Mouse (Mus musculus) kidney, embryonic 15.5 days (tissue): Measurements from ENCODE around the gene Vcl. TPM values are rescaled to one million over a fixed set of nuclear protein-coding genes. Genes with fewer than 3 reads are reported as not detected.

Experiments used
- ATAC-seq: fragments of 200-750 bp; cut with Nextera tagmentation; replicated peaks from 2 replicates; pipeline ENCODE4 v1.8.0; 2017; ENCODE audit warnings: moderate TSS enrichment; ENCODE audit not compliant: low FRiP score
- H3K27ac ChIP-seq: fragments of 300-500 bp; sonication (generic); 2 replicates; pipeline ENCODE4 v1.5.1; 2015; ENCODE audit warnings: mild to moderate bottlenecking, inconsistent platforms
- H3K27me3 ChIP-seq: fragments of 300-500 bp; sonication (generic); 2 replicates; pipeline ENCODE4 v1.6.1; 2015; ENCODE audit warnings: inconsistent platforms
- H3K36me3 ChIP-seq: fragments of 300-500 bp; sonication (generic); 2 replicates; pipeline ENCODE4 v1.6.1; 2015; ENCODE audit warnings: inconsistent platforms
- H3K4me1 ChIP-seq: fragments of 300-500 bp; sonication (generic); 2 replicates; pipeline ENCODE4 v1.6.1; 2015; ENCODE audit warnings: inconsistent platforms
- H3K4me2 ChIP-seq: fragments of 300-500 bp; sonication (generic); 2 replicates; pipeline ENCODE4 v1.6.1; 2015; ENCODE audit warnings: moderate library complexity, mild to moderate bottlenecking, inconsistent platforms
- H3K4me3 ChIP-seq: fragments of 300-500 bp; sonication (generic); replicated peaks from 2 replicates; pipeline ENCODE4 v1.5.1; 2015; ENCODE audit warnings: mild to moderate bottlenecking, inconsistent platforms
- H3K9ac ChIP-seq: fragments of 300-500 bp; sonication (generic); 2 replicates; pipeline ENCODE4 v1.6.1; 2015; ENCODE audit warnings: mild to moderate bottlenecking, inconsistent platforms
- H3K9me3 ChIP-seq: fragments of 300-500 bp; sonication (generic); replicated peaks from 2 replicates; pipeline ENCODE4 v1.6.1; 2016; ENCODE audit warnings: inconsistent platforms
- WGBS: fragments of 180-500 bp; shearing (Covaris S2); methylation state at CpG from one replicate; pipeline ENCODE4 v1.1.7; 2015; ENCODE audit warnings: mixed read lengths; 5-methylcytosine and 5-hydroxymethylcytosine counted together
- polyA plus RNA-seq: library from polyadenylated mRNA; unstranded; fragments of >200 nt; fragmentation: Nextera tagmentation; extraction: Ambion mirVana; gene quantifications from 2 replicates; pipeline ENCODE4 v1.2.1, GENCODE M21; 2015

The Vcl gene
- 46.4 and 51.3 TPM in 2 replicates for polyA plus RNA-seq

DNA sequence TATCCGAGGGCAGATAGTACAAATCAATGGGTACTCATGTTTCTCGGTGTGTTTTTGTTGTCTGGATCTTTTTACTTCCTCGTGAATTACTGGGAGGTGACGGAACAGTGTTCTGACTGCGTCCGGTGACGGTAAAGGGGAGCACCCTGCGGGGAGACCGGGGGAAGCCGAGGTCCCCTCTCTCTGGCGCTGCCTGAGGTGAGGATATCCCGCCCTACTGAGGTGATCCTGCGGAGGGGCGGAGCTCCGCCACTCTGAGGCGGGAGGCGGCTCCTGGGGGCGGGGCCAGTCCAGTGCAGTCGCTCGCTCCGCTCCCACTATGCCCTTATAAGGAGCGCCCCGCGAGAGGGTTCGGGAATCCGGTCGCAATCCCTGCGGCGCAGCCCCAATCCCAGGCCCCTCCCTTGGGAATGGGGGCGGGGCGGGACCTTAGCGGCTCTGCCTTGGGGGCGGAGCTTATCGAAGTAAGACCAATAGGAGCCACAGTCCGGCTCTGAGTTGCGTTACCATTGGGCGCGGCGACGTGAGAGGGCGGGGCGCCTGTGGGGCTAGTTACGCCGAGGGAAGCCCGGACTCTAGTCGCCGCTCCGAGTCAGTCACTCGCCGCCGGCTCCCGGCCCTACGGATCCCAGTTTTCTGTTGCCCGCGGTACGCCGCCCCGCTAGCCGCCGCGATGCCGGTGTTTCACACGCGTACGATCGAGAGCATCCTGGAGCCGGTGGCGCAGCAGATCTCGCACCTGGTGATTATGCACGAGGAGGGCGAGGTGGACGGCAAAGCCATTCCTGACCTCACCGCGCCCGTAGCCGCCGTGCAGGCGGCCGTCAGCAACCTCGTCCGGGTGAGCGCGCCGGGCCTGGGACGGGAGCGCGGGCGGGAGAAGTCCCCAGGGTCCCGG is at the start of gene Vcl:
Gene Vcl (plus strand): TSS at position 551 of the 898 bp plus-strand sequence.
- peak within 1 kb of the TSS; percentile 86 for H3K9ac ChIP-seq
- H3K27ac ChIP-seq: peak within 1 kb of the TSS; percentile 89
- peaks cover 27% of the 10 kb centered on the region for H3K4me1 ChIP-seq
- peak; percentile 99 for ATAC-seq
- no peaks in the 10 kb centered on the region for H3K27me3 ChIP-seq
- H3K9me3 ChIP-seq: no peaks in the 10 kb centered on the region
- H3K36me3 ChIP-seq: no peaks in the 10 kb centered on the region
- peak within 1 kb of the TSS; percentile 81 for H3K4me2 ChIP-seq
- under 1% methylated on average over 89 of the region's 89 CpGs for WGBS
- H3K4me3 ChIP-seq: peak within 1 kb of the TSS; percentile 89

DNA sequence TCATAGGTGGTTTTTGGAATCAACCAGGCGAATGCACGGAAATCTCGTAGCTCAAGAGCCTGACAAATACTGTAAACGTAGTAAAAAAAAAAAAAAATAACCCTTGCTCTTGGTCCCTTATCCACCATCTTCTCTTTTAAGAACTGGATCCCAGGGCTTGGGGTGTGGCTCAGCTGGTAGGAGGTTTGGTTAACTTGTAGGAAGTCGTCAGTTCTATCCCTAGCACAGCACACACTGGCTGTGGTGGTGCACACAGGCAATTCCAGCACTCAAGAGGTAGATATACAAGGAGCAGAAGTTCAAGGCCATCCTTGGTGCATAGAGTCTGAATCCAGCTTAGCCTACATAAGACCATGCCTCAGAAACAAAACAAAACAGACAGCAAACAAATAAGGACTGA is 44.5 kb upstream of the Vcl start:
- Histone ChIP-seq H3K9me3 (no peaks in the 10 kb centered on the region), H3K4me1 (peaks cover 23% of the 10 kb centered on the region), H3K36me3 (no peaks in the 10 kb centered on the region), H3K4me3 (no peak overlapping the region), H3K27ac (peak overlapping the region; percentile 71), H3K4me2 (peak overlapping the region; percentile 40), H3K9ac (no peak overlapping the region), H3K27me3 (no peaks in the 10 kb centered on the region)
- WGBS: 72% methylated on average over 5 of the region's 5 CpGs
- ATAC-seq: no peak

DNA sequence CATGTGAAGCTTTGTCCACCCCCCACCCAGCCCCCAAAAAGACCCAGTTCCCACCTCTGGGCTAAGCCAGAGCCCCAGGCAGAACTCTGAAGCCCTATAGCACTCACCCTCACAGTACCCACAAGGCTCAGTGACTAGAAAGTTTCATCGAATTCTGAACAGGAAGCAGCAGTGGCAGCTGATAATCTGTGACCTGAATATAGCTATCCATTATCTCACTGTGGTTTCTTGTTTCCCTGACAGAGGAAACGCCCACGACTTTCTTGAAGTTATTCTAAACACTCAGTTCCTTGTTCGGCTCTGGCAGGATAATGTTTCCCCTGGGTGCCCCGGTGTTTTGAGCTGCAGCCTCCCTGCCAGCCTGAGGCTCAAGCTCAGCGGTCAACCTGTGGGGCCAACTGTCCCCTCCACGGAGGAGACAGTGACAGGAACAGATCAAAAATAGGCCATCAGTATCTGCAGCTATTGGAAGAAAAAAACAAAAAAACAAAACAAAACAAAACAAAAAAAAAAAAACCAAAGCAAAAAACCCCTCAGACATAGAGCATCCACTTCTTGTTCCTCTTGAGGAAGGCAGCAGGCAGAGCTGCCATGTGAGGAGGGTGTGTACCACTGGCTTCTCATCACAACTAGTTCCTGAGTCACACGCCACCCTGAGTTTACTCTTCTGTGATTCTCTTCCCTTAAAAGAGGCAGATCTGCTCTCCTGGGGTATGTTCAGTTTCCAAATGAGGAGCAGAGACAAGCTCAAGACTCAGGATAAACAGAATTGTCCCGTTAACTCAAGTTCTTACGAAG is 43.9 kb upstream of the Vcl start:
- Histone ChIP-seq H3K27ac (peak overlapping the region; percentile 71), H3K9ac (no peak overlapping the region), H3K36me3 (no peaks in the 10 kb centered on the region), H3K4me2 (peak overlapping the region; percentile 40), H3K27me3 (no peaks in the 10 kb centered on the region), H3K9me3 (no peaks in the 10 kb centered on the region), H3K4me3 (no peak overlapping the region), H3K4me1 (peaks cover 23% of the 10 kb centered on the region)
- ATAC-seq: peak; percentile 65; the same call in 1 of the 2 replicates
- 21% methylated on average over 10 of the region's 10 CpGs for WGBS

DNA sequence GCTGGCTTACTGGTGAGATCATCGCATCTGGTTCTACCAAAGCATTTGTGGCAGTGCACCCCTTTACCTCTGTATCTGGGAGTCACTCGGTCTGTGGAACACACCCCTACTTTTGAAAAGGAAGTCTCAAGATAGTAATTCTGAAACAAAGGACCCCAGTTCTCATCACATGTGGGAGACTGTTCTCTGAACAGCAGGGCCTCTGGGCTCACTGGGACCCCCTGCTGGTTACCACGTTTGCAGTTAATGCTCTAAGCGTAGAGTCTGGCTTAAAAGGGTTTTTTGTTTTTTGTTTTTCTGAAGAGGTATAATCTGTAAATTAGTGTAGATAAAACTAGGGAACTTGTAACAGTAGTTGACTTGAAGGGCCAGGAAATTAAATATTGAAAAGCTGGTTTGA is 42.9 kb upstream of the Vcl start:
- Histone ChIP-seq H3K9ac (no peak overlapping the region), H3K4me2 (no peak overlapping the region), H3K27me3 (no peaks in the 10 kb centered on the region), H3K27ac (no peak overlapping the region), H3K9me3 (no peaks in the 10 kb centered on the region), H3K4me3 (no peak overlapping the region), H3K36me3 (no peaks in the 10 kb centered on the region), H3K4me1 (peaks cover 17% of the 10 kb centered on the region)
- WGBS: 57% methylated on average over 4 of the region's 4 CpGs
- no peak for ATAC-seq

DNA sequence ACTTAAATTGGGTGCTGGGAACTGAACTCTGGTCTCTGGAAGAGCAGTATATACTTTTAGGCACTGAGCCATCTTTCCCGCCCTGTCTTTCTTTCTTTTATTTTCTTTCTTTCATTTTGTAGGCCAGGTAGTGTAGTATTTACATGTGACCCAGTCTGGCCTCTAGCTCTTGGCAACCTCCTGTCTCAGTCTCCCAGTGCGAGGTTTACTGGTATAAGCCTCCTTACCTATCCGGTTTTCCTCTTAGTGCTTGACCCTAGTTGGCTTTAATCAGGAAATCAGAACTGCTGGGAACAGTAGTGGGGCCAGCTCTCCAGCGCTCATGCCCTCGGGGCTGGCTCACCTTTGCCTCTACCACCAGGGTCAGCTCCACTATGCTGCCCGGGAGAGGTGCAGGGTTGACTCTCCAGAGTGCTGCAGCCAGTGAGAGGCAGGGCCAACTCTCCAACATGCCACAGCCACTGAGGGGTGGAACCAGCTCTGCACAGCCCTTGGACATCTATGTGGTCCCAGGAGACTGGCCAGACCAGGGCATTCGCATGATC is 41.6 kb upstream of the Vcl start:
- Histone ChIP-seq H3K9me3 (no peaks in the 10 kb centered on the region), H3K9ac (no peak overlapping the region), H3K36me3 (no peaks in the 10 kb centered on the region), H3K27me3 (no peaks in the 10 kb centered on the region), H3K4me2 (no peak overlapping the region), H3K4me3 (no peak overlapping the region), H3K4me1 (peaks cover 30% of the 10 kb centered on the region), H3K27ac (no peak overlapping the region)
- ATAC-seq: 0 out of 2 replicates have a peak, but pooled peaks have one; percentile 29
- whole genome bisulfite sequencing: 72% methylated on average over 7 of the region's 7 CpGs

DNA sequence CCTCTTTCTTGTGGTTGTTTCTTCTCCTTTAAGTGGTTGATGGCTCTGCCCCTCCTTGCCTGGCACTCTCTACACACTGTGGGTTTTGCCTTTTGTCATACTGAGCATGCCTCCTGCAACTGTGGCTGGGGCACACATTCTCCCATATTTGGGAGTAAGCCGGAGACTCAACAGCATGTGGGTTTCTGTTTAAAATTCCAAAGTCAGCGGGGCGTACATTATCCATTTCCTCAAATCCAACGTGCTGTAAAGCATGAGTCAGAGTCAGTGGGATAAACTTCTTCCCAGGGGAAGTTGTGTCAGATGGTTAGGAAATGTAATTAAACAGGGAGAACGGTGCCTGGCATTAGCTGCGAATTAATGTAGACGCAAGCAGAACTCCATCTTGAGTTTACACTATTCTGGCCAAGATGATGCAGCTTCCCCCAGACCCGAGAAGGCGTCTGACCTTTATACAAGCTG is 37.2 kb upstream of the Vcl start:
- Histone ChIP-seq H3K4me1 (peaks cover 23% of the 10 kb centered on the region), H3K4me3 (no peak overlapping the region), H3K36me3 (no peaks in the 10 kb centered on the region), H3K27me3 (no peaks in the 10 kb centered on the region), H3K4me2 (peak overlapping the region; percentile 6; the same call in 1 of the 2 replicates), H3K27ac (peak overlapping the region; percentile 55), H3K9me3 (no peaks in the 10 kb centered on the region), H3K9ac (no peak overlapping the region)
- peak; percentile 76 for ATAC-seq
- 23% methylated on average over 9 of the region's 9 CpGs for WGBS

DNA sequence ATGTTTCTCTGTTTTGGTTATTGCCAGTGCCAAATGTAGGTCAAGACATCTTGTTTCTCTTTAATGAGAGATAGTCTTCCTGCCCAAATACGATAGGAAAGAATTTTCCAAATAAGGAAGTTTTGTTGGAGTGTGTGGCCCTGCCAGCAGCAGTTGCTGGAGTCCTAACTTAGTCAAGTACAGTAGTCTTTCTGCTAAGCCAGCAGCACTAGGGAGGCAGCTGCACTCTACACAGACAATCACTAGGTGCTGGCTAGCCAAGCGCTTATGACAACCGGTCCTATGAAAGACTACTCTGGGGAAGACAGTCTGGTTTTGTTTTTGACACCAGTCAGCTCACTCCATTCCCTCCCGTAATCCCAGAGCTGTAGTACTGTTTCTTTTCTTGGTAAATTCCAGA is 35.4 kb upstream of the Vcl start:
- Histone ChIP-seq H3K4me1 (peaks cover 23% of the 10 kb centered on the region), H3K36me3 (no peaks in the 10 kb centered on the region), H3K4me2 (no peak overlapping the region), H3K9ac (no peak overlapping the region), H3K9me3 (no peaks in the 10 kb centered on the region), H3K27me3 (no peaks in the 10 kb centered on the region), H3K27ac (0 out of 2 replicates have a peak overlapping the region, but pooled peaks have one; percentile 24), H3K4me3 (no peak overlapping the region)
- ATAC-seq: no peak
- 46% methylated on average over 4 of the region's 4 CpGs for WGBS

DNA sequence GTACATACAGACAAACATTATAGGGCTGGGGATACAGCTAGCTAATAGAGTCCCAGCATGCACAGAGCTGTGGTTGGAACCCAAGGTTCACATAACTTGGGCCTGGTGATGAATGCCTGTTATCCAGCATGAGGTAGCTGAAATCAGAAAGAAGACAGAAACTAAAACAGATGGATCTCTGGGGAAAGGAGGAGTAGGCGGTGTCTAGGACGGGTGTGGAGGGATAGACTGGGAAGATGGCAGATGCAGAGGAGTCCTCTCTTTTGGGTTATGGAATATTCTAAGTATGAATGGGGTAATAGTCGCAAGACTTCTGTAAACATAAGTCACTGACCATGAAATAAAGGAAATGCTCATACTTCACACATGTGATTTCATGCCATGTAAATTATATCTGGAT is 27.9 kb upstream of the Vcl start:
- H3K27ac ChIP-seq: no peak overlapping the region
- no peaks in the 10 kb centered on the region for H3K4me1 ChIP-seq
- no peaks in the 10 kb centered on the region for H3K27me3 ChIP-seq
- H3K9ac ChIP-seq: no peak overlapping the region
- H3K4me3 ChIP-seq: no peak overlapping the region
- no peaks in the 10 kb centered on the region for H3K9me3 ChIP-seq
- ATAC-seq: no peak
- H3K36me3 ChIP-seq: no peaks in the 10 kb centered on the region
- no peak overlapping the region for H3K4me2 ChIP-seq
- 89% methylated on average over 3 of the region's 3 CpGs for WGBS

DNA sequence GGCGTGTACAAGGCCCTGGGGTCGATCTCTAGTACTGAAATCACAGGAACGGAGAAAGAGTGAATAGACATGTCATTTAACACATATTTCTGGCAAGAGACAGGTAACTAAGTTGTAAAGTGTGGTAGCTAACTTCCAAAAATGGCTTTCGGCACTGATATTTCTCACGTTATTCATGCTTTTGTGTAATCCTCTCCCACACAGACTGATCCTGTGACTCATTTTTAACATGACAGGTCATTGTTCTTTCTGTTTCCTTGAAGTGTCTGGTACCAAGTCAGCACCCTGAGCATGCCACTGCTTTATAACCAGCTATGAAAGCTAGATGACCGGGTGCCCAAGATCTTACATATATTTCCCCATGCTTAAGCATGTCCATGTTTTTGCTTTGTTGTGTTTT is 26.1 kb upstream of the Vcl start:
- Histone ChIP-seq H3K4me2 (no peak overlapping the region), H3K9ac (no peak overlapping the region), H3K4me3 (no peak overlapping the region), H3K27ac (no peak overlapping the region), H3K36me3 (no peaks in the 10 kb centered on the region), H3K27me3 (no peaks in the 10 kb centered on the region), H3K4me1 (no peaks in the 10 kb centered on the region), H3K9me3 (no peaks in the 10 kb centered on the region)
- ATAC-seq: no peak
- whole genome bisulfite sequencing: 83% methylated on average over 6 of the region's 6 CpGs

DNA sequence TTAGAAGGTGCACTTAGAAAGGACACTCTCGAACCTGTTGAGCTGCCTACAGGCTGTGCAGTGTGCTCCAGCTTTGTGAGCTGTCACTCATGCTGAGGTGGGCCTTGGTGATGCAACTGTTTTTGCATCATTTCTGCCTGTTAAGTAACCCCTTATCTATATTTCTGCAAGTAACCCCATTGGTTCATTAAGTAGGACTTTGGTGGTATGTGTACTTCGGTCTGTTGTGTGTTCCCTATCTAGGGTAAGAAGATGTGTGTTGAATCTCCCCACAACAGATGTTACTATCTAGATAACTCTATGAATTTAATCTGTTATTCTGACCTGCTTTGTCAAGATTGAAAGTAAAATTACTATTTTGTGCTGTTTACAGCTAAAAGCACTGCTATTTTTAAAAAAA is 17.4 kb upstream of the Vcl start:
- no peak overlapping the region for H3K4me3 ChIP-seq
- no peak for ATAC-seq
- H3K9ac ChIP-seq: no peak overlapping the region
- H3K4me1 ChIP-seq: no peaks in the 10 kb centered on the region
- H3K9me3 ChIP-seq: no peaks in the 10 kb centered on the region
- no peak overlapping the region for H3K27ac ChIP-seq
- H3K27me3 ChIP-seq: no peaks in the 10 kb centered on the region
- 81% methylated on average over 2 of the region's 2 CpGs for WGBS
- no peak overlapping the region for H3K4me2 ChIP-seq
- no peaks in the 10 kb centered on the region for H3K36me3 ChIP-seq

DNA sequence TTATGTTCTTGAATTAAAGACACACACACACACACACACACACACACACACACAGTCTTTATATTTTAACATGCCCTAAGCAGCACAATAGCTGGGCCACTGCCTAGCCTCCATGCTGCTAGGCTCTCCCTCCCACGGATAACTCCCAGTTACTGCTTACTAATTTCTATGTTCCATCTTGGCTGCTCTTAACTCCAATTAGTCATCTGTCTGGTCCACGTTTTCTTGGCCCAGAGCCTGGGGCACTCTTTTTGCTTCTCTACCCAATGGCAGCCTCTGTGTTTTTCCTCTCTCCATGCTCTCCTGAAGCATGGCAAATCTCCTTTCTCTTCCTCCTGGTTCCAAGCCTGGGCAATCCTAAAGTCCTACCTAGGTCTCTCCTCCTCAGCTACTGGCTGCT is 14.8 kb upstream of the Vcl start:
- H3K27ac ChIP-seq: no peak overlapping the region
- H3K9me3 ChIP-seq: no peaks in the 10 kb centered on the region
- H3K36me3 ChIP-seq: no peaks in the 10 kb centered on the region
- no peak overlapping the region for H3K4me3 ChIP-seq
- WGBS: 40% methylated on average over 2 of the region's 2 CpGs
- H3K9ac ChIP-seq: no peak overlapping the region
- H3K4me2 ChIP-seq: no peak overlapping the region
- H3K27me3 ChIP-seq: no peaks in the 10 kb centered on the region
- no peak for ATAC-seq
- no peaks in the 10 kb centered on the region for H3K4me1 ChIP-seq
